Mouse (Mus musculus) kidney, postnatal 0 days (tissue): Measurements from ENCODE around the gene Pik3r1. TPM values are rescaled to one million over a fixed set of nuclear protein-coding genes. Genes with fewer than 3 reads are reported as not detected.

Source experiments
- ATAC-seq: fragments of 200-750 bp; cut with Nextera tagmentation; replicated peaks from 2 replicates; pipeline ENCODE4 v1.8.0; 2017; ENCODE audit warnings: low read depth, moderate number of reproducible peaks, moderate TSS enrichment, moderate library complexity; ENCODE audit not compliant: low FRiP score
- DNase-seq: peaks from one replicate; pipeline ENCODE4 v3.0.0-alpha.2; 2016; ENCODE audit warnings: low spot score
- H3K27ac ChIP-seq: fragments of 300-500 bp; sonication (generic); 2 replicates; pipeline ENCODE4 v1.5.1; 2014; ENCODE audit warnings: mild to moderate bottlenecking
- H3K27me3 ChIP-seq: fragments of 300-500 bp; sonication (generic); 2 replicates; pipeline ENCODE4 v1.6.1; 2014; ENCODE audit warnings: low read length, mixed read lengths; ENCODE audit not compliant: insufficient read depth
- H3K36me3 ChIP-seq: fragments of 300-500 bp; sonication (generic); 2 replicates; pipeline ENCODE4 v1.6.1; 2014; ENCODE audit warnings: low read length, mixed read lengths; ENCODE audit not compliant: insufficient read depth
- H3K4me1 ChIP-seq: fragments of 300-500 bp; sonication (generic); replicated peaks from 2 replicates; pipeline ENCODE4 v1.6.1; 2014; ENCODE audit warnings: antibody characterized with exemption, low read length, mixed read lengths; ENCODE audit not compliant: insufficient read depth
- H3K4me2 ChIP-seq: fragments of 300-500 bp; sonication (generic); 2 replicates; pipeline ENCODE4 v1.6.1; 2014; ENCODE audit warnings: mild to moderate bottlenecking, low read length, moderate library complexity, mixed read lengths
- H3K4me3 ChIP-seq: fragments of 300-500 bp; sonication (generic); replicated peaks from 2 replicates; pipeline ENCODE4 v1.5.1; 2014; ENCODE audit warnings: low read depth, low read length
- H3K9ac ChIP-seq: fragments of 300-500 bp; sonication (generic); 2 replicates; pipeline ENCODE4 v1.6.1; 2014; ENCODE audit warnings: low read depth, low read length
- H3K9me3 ChIP-seq: fragments of 300-500 bp; sonication (generic); replicated peaks from 2 replicates; pipeline ENCODE4 v1.6.1; 2016; ENCODE audit warnings: low read length, inconsistent platforms, mixed read lengths
- CTCF ChIP-seq: IDR thresholded peaks from 2 replicates; pipeline ENCODE4 v1.5.1; 2016; ENCODE audit warnings: antibody characterized with exemption, low read depth, mild to moderate bottlenecking, moderate library complexity
- WGBS: fragments of 180-500 bp; shearing (Covaris S2); extraction: QIAGEN DNeasy Blood & Tissue Kit; methylation state at CpG from one replicate; pipeline ENCODE4 v1.1.7; 2014; 5-methylcytosine and 5-hydroxymethylcytosine counted together
- polyA plus RNA-seq: library from polyadenylated mRNA; unstranded; fragments of >200 nt; fragmentation: Nextera tagmentation; extraction: Ambion mirVana; gene quantifications from 2 replicates; pipeline ENCODE4 v1.2.1, GENCODE M21; 2015

The Pik3r1 gene
- polyA plus RNA-seq, 1 experiment from 2014 or later, result 30.3 TPM

DNA sequence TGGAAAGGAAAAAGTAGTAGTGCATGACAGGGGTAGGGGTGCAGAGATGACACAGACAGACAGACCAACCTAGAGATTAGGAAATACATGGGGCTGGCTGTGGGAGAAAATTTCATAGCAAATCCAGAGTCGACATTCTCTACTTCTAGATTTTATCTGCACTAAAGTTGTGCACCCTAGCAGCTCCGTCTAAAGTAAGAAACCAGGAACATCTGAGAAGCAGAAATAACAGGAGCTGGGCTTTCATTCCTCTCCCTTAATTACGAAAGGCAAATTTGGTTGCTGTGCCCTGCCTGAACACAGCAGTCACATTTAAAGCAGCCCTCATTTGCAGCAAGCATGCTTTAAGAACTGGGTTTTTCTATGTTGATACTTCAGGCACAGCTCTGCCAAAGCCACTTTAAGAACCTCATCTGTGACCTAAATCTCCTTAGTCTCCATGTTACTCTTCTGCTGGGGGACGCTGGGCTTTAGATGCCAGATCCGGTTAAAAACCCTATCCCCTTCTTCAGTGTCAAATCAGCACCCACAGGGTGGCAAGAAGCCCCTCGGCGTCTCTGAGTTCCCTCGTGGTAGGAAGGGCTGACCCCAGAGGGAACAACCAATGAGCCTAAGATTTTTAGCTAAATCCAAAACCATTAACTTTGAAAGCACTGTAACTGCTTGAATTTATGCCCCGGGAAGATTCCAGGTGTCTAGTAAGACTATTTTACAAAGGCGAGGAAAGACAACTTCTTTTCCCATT lies 76.9 kb downstream of the Pik3r1 start:
- no peak for TF ChIP-seq CTCF
- 35% methylated on average over 10 of the region's 10 CpGs for WGBS
- Histone ChIP-seq H3K4me2 (peak overlapping the region; percentile 76), H3K9me3 (no peaks in the 10 kb centered on the region), H3K4me1 (peaks cover 26% of the 10 kb centered on the region), H3K9ac (peak overlapping the region; percentile 2; the same call in 1 of the 2 replicates), H3K27ac (peak overlapping the region; percentile 15; the same call in 1 of the 2 replicates), H3K36me3 (peaks cover 18% of the 10 kb centered on the region), H3K4me3 (peak overlapping the region; percentile 61), H3K27me3 (no peaks in the 10 kb centered on the region)
- no peak for DNase-seq
- no peak for ATAC-seq

DNA sequence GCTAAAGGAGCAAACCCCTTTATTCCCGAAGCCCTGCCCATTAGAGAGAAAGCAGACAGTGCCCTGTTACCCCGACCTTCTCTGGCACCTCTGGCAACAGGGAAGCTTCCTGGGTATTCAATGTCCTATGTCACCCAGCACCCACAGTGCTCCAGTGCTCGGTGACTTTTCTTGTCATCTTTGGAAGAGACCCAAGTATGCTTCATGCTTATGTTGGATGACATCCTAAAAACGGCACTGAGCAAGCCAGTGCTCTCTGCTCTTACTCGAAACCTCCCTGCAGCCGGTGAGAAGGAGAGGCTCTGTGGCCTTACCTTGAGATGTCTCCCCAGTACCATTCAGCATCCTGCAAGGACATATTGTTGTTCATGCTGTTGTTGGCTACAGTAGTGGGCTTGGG lies 77.8 kb downstream of the Pik3r1 start:
- ATAC-seq (no peak), DNase-seq (no peak)
- peak overlapping the region; percentile 76; the same call in 1 of the 2 replicates for H3K4me2 ChIP-seq
- WGBS, result 45% methylated on average over 6 of the region's 6 CpGs
- no peak overlapping the region for H3K27ac ChIP-seq
- H3K9me3 ChIP-seq, result no peaks in the 10 kb centered on the region
- H3K4me1 ChIP-seq, result peaks cover 26% of the 10 kb centered on the region
- TF ChIP-seq CTCF, result no peak
- H3K36me3 ChIP-seq, result peaks cover 25% of the 10 kb centered on the region
- no peak overlapping the region for H3K9ac ChIP-seq
- H3K4me3 ChIP-seq, result no peak overlapping the region
- H3K27me3 ChIP-seq, result no peaks in the 10 kb centered on the region

DNA sequence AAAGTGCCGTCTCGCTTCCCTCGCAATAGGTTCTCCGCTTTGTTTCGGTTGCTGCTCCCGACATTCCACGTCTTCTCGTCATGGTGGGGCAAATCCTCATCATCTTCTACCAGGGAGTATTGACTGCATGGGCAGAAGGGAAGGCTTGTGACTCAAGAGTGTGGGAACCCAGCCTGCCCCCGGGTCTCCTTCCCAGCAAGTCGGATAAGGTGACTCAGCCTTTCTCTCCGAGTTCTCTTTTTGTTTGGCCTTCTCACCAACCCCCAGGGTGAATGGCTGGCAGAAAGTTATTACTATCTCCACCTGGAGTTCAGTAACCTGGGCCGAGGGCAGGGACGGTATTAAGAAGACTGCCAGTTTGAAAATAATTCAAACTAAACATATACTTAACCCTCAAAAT lies 81.8 kb downstream of the Pik3r1 start:
- 87% methylated on average over 13 of the region's 13 CpGs for WGBS

DNA sequence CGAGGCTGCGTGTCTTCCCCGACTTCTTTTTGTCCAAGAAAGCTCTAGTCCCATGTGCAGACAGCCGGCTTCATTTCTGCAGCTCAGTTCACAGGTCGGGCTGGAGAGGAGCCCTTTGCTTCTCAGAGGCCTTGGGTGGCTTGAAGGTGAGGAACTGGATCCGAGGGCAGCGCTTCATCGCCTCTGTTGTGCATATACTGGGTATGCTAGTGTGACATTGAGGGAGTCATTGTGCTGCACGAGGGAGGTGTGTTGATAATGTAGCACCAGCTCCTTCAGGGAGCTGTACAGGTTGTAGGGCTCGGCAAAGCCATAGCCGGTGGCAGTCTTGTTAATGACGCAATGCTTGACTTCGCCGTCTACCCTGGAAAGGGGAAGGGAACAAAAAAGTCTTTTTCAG lies 83.3 kb downstream of the Pik3r1 start:
- peaks cover 36% of the 10 kb centered on the region for H3K36me3 ChIP-seq
- ATAC-seq, result no peak

More for the DNA sequence above, 81.8 kb downstream of the Pik3r1 start:
- Histone ChIP-seq H3K36me3 (peaks cover 36% of the 10 kb centered on the region), H3K4me3 (no peak overlapping the region), H3K4me2 (no peak overlapping the region), H3K27me3 (no peaks in the 10 kb centered on the region), H3K27ac (no peak overlapping the region), H3K9ac (no peak overlapping the region), H3K4me1 (peaks cover 14% of the 10 kb centered on the region), H3K9me3 (no peaks in the 10 kb centered on the region)
- no peak for ATAC-seq
- no peak for TF ChIP-seq CTCF
- no peak for DNase-seq

DNA sequence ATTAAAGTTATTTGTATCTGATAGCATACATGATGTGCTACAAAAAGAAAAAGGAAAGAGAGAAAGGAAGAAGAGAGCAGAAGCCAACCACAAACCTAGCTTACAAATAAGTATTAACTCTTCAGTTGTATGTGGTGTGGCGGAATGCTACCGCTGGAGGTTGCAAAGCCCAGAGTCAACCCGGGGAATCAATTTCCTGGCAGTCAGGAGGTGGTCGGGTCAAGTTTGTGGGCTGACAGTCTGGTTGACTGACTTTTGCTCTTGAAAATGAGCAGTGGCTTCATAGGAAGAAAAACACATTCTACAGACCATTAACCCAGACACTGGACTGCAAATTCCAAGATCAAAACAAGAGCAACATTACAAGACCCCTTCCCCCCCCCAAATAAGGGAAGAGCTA lies 85.6 kb downstream of the Pik3r1 start:
- no peak for TF ChIP-seq CTCF
- Histone ChIP-seq H3K4me2 (no peak overlapping the region), H3K4me3 (no peak overlapping the region), H3K9ac (no peak overlapping the region), H3K9me3 (no peaks in the 10 kb centered on the region), H3K36me3 (peaks cover 31% of the 10 kb centered on the region), H3K27ac (no peak overlapping the region), H3K4me1 (0 out of 2 replicates have a peak, but pooled peaks cover 6% of the 10 kb centered on the region), H3K27me3 (no peaks in the 10 kb centered on the region)
- 29% methylated on average over 4 of the region's 4 CpGs for WGBS
- DNase-seq, result peak; percentile 57
- ATAC-seq, result no peak

More for the DNA sequence above, 83.3 kb downstream of the Pik3r1 start:
- Histone ChIP-seq H3K27ac (no peak overlapping the region), H3K4me3 (no peak overlapping the region), H3K9ac (no peak overlapping the region), H3K27me3 (no peaks in the 10 kb centered on the region), H3K4me2 (no peak overlapping the region), H3K9me3 (no peaks in the 10 kb centered on the region), H3K4me1 (0 out of 2 replicates have a peak, but pooled peaks cover 6% of the 10 kb centered on the region)
- 76% methylated on average over 14 of the region's 14 CpGs for WGBS
- DNase-seq, result no peak
- no peak for TF ChIP-seq CTCF

DNA sequence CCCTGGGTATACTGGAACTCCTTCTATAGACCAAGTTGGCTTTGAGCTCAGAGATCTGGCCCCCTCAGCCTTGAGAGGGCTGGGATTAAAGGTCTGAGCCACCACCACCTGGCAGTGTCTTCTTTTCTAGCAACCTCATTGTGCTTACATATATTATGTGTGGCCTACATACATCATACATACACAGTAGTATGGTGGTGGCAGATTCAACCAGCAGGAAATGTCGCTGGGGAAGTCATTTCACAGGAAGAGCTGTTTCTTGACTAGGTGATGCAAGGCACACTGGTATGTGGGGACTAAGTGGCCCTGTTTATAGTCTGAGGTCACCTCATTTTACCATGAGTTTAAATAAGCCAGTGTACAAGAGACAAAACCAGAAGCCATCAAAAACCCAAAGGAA lies 87.9 kb downstream of the Pik3r1 start:
- H3K9me3 ChIP-seq, result no peaks in the 10 kb centered on the region
- H3K27ac ChIP-seq, result no peak overlapping the region
- DNase-seq, result no peak
- 95% methylated on average over 1 of the region's 1 CpGs for WGBS
- 0 out of 2 replicates have a peak, but pooled peaks cover 6% of the 10 kb centered on the region for H3K4me1 ChIP-seq
- ATAC-seq, result no peak
- H3K4me2 ChIP-seq, result no peak overlapping the region
- no peaks in the 10 kb centered on the region for H3K27me3 ChIP-seq
- no peak overlapping the region for H3K9ac ChIP-seq
- H3K4me3 ChIP-seq, result no peak overlapping the region
- H3K36me3 ChIP-seq, result peaks cover 10% of the 10 kb centered on the region
- TF ChIP-seq CTCF, result no peak
